Mouse (Mus musculus) bone marrow macrophage, adult 2 months (primary cell): Measurements from ENCODE around the gene Epha4.

Experiments used
- CTCF ChIP-seq: IDR thresholded peaks from 2 replicates; pipeline ENCODE4 v1.5.1; 2012; ENCODE audit warnings: low read depth, mild to moderate bottlenecking, low read length, moderate library complexity
- POLR2A ChIP-seq: IDR thresholded peaks from 2 replicates; pipeline ENCODE4 v1.6.1; 2012; ENCODE audit warnings: mild to moderate bottlenecking, low read depth, low read length, borderline replicate concordance

- TF ChIP-seq CTCF (no peak), POLR2A (no peak)
These were observed 104.7 kb downstream of the Epha4 start for GRCm38 (mm10) chr1:77410153-77410552.
